Mouse (Mus musculus): ENCODE measurements around the gene Nt5dc3.

Nt5dc3 gene

DNA sequence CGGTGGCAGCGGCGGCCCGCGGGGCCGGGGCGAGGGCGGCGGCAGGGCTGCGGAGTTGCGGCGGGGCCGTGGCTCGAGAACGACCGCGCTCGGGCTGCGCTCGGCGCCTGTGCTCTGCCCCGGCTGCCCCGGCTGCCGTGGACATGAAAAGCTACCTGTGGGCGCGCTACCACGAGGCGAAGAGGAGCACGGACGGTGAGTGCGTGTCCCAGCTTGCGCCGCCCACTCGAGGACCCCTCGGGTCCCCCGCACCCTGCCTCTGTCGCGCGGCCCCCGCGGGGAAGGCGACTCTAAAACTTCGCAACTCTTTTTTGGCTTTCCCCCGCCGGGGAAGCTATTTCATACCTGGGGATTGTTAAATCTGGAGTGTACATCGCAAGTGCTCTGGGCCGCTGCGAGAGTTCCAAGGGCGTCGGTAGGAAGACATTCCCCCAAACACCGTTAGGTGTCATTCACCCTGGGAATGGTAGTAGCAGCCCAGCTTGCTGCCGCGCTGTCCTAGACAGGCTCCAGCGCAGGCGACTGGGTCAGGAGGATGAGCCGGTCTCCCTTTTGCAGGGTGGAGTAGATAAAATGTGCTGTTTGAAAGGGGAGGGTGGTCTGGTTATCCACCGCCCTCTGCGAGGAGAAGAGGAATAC is 431 bp downstream of the Nt5dc3 start:
- DNase-seq (ENCODE audit: low spot score in 2 of 2), result peak; percentile 14 to 20

- DNase-seq (ENCODE audit: low spot score in 2 of 2), result no peak
Observed at GRCm38 (mm10) chr10:86779816-86780500, 1.2 kb downstream of the Nt5dc3 start.

GRCm38 (mm10) chr10:86781641-86782040 is 2.8 kb downstream of the Nt5dc3 start:
- no peak for DNase-seq (ENCODE audit: low spot score in 2 of 2)

- DNase-seq (ENCODE audit: low spot score in 2 of 2), result no peak
Observed at GRCm38 (mm10) chr10:86782656-86783055, 3.9 kb downstream of the Nt5dc3 start.

GRCm38 (mm10) chr10:86783561-86783960 is 4.8 kb downstream of the Nt5dc3 start:
- no peak for DNase-seq (ENCODE audit: low spot score in 2 of 2)

DNA sequence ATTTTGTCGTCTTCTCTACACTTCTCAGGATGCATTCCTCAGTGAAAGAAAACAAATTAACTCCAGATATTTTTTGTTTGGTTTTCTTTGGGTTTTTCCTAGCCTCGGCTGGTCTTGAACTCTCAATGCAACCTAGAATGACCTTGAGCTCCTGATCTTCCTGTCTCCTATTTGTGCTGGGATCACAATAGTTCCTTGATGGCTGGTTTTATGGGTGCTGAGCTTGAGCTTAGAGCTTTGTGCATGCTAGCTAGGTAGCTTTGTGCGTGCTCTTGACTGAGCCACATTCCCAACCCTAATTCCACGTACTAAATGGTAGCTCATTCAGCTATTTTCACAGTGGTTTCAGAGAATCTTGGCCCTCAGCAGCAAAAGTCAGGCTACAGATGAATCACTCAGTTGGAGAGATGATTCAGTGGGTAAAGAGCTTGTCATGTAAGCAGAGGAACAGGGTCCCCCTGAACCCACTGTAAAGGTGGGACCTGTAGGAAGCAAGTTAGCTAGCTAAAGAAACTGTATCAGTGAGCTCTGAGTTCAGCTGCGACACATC is 5.4 kb downstream of the Nt5dc3 start:
- DNase-seq (ENCODE audit: low spot score in 2 of 2), result no peak

DNA sequence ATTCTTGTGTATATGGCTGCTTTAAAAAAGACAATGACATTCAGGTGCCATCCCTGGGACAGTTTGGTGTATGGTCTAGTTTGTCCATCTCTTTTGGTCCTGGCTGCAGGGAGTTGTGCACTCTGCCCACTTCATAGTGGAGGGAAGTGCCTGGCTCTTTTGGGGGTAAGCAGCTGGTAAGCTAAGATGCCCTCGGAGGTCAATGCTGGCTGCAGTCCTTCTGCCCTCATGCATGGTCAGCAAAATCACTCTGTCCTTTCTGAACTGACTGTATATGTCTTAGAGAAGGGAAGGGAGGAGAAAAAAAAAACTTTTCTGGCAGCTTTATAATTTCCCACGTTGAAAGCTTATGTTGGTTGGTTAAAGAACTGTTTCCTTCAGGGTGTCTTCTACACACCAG is 6.6 kb downstream of the Nt5dc3 start:
- DNase-seq (ENCODE audit: low spot score in 2 of 2), result no peak

GRCm38 (mm10) chr10:86786083-86786482 is 7.3 kb downstream of the Nt5dc3 start:
- DNase-seq (ENCODE audit: low spot score in 2 of 2), result no peak

GRCm38 (mm10) chr10:86788193-86788592 is 9.4 kb downstream of the Nt5dc3 start:
- no peak for DNase-seq (ENCODE audit: low spot score in 2 of 2)

DNA sequence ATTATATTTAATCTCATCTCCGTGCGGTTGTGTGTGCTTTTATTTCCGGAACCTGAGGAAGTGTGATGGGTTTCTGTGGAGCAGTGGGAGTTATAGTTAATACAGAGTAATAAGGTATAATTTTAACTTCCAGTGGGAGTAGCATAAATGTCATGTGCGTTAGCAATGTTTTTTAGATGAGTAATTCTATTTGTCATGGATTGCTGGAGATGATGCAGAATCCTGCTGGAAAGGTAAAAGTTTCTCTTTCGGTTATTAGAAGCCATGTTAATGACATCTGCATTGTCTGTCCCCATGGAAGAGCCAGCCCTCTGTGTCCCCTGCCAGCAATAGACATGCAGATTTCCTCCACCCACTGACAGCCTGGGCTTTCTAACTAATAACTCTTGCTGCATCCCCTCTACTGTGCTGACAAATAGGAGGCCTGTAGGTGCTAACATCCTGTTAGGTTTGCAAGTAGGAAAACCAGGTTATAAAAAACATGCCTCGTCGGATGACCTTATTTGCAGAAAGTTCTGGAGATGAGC is 10.4 kb downstream of the Nt5dc3 start:
- no peak for DNase-seq (ENCODE audit: low spot score in 2 of 2)

DNA sequence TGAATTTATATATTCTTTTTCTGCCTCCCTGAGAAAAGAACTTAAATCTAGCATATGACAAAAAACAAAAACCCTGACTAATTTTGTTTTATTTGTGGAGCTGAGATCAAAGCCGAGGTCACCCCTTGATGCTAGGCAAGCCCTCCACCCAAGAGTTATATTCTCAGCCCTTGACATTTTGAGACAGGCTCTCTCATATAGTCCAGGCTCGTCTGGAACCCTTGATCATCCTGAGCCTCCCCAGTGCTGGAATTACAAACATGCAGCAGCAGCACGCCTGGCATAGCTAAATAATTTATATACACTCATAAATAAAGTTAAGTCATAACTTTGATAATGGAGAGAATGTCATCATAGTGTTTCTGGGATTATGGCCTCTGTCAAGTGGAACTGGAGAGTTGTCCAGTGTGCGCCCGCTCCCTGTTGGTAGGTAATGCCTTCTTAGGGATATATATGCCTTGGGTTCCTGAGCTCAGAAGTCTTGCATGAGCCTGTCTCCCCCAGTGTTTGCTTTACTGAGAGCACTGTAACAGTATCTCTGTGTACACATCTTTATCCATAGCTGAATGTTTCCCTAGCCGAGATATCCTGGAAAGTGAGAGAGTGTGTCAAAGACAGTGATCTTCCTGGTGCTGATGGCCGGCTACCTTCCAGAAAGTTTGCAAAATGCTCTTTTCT is 12.8 kb downstream of the Nt5dc3 start:
- DNase-seq (ENCODE audit: low spot score in 2 of 2), result no peak

DNA sequence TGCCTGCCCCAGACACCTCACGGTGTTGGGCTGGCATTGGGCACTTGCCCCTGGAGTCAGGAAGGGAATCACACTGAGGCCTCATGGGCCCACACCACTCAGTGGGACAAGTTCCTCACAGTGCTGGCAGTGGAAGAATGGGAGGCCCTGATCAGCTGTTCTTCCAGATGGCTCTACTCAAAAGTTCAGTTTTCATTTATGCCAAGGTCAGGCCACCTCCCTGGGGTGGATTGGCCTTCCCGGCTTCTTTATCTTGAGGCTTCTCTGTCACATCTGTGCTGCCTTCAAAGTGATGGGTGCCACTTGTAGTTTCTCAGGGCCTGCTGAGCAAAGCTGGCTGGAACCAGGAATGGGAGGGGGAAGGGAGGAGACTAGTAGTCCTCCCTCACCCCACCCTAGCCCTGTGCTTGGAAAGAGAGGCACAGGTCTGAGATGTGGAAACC is 14.7 kb downstream of the Nt5dc3 start:
- DNase-seq (ENCODE audit: low spot score in 2 of 2), result peak in 1 of 2 experiments; percentile 14

- no peak for DNase-seq (ENCODE audit: low spot score in 2 of 2)
Observed at GRCm38 (mm10) chr10:86794196-86794595, 15.4 kb downstream of the Nt5dc3 start.

DNA sequence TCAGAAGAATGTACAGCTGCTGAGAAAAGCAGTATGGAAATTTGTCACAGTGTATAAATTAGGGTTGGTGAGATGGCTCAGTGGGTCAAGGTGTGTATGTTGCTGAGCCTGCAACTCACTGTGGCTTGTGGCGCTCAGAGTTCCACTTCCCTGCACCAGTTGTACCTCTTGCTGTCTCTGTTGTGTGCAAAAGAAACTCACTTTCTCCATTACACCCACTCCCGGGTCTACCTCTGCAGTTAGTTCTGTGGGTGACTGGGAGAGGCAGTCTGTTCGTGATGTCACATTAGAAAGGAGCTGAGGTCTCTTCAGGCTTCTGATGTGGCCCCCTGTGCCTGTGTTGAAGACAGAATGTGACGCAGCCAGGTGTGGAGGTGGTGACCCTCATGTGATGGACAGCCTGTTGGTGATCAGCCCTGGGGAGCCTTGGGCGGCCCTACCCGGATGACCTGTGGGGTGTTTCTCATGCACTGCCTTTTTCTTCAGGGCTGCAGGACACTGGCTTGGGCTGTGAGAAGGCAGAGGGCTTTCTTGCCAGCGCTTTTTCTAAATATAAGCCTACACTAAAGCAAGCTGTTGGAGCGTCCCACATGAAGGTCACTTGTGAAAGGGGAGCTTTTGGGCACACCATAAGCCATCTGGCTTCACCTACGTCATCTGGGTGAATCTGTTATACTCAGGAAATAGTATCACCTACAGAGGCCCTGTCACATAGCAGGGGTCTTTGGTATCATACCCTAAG is 16.2 kb downstream of the Nt5dc3 start:
- DNase-seq (ENCODE audit: low spot score in 2 of 2), result no peak

- DNase-seq (ENCODE audit: low spot score in 2 of 2), result no peak
Observed at GRCm38 (mm10) chr10:86796073-86796741, 17.4 kb downstream of the Nt5dc3 start.

DNA sequence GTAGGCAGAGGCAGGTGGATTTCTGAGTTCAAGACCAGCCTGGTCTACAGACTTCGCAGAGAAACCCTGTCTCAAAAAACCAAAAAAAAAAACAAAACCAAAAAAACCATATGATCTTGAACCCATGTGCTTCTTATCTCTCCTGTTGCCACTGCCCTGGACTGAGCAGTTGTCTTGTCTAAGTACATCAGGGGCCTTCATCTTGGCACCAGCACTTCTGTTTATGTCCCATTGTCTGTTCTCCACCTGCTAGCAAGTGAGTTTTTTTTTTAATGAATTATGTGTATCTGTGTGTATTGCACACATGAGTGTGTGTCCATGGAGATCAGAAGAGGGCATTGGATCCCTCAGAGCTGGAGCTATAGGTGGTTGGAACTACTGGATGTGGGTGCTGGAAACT is 28.6 kb downstream of the Nt5dc3 start:
- no peak for DNase-seq (ENCODE audit: low spot score in 2 of 2)

DNA sequence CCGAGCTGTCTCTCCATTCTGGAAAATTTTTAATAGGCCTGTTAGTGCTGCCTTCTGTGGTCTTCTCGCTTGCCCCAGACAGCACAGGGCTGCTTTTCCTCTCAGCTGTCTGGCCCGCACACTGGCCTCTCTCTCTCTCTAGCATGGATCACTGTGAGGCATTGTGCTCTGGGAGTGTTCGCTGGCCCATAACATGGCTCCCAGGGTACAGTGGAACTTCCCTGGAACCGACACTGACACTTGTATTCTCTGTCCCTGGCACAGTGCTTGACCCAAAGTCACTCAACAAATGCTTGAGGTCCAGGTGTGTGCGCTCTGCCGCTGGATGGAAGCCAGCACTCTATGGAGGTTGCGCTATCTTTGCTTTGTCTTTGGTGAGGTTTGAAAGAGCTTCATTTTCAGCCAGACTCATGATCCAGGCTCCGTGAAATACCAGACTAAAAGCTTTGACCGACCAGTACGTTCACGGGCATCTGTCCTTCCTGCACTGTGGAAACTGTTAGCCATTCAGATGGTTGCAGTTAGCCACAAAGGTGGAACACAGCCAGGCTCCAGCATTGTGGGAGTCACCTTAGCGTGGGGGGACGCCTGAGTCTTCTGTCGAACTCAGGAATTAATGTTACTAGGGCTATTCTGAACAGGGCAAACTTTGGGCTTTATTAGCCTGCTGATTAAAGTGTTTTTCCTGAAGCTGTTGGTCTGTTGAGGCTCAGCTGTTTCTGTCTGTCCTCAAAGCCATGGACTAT is 29.4 kb downstream of the Nt5dc3 start:
- no peak for DNase-seq (ENCODE audit: low spot score in 2 of 2)

GRCm38 (mm10) chr10:86810000-86810399 is 31.2 kb downstream of the Nt5dc3 start:
- no peak for DNase-seq (ENCODE audit: low spot score in 2 of 2)

GRCm38 (mm10) chr10:86810612-86811011 is 31.8 kb downstream of the Nt5dc3 start:
- DNase-seq (ENCODE audit: low spot score in 2 of 2), result no peak
